ENCODE assay signal across 17 mouse cellular contexts in the genomic region with DNA sequence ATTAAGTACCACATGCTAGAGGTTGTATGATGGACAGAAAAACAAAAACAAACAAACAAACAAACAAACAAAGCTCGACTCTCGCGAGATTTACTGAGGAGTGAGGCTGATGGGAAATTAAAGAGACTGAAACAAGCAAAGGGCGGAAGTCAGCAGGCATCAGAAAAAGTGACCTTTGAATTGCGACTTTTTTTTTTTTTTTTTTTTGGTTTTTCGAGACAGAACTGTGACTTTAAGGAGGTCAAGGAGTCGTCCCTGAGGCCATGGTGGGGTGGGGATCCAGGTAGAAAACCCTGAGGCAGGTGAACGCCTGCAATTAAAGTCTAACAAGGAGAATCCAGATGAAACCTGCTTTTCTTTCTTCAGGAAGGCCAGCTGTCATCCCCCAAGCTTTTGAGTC.
"Had no signal": no experiment of that assay in that cellular context is flagged by ENCODE, and none has a peak within 500 bp of the region (broad histone marks: within the 10 kb centered on the region; RNA-seq: fewer than 3 reads in every experiment).

No protein-coding gene starts in this region.

- H3K4me2 ChIP-seq: liver, embryonic 13.5 days; lung, embryonic 14.5 days; midbrain, embryonic 15.5 days; neural tube, embryonic 12.5 days; stomach, embryonic 15.5 days had no signal

- H3K27ac ChIP-seq: kidney, postnatal 0 days; layer of hippocampus, adult 2 months; left cerebral cortex, adult 2 months; liver, embryonic 13.5 days; midbrain, embryonic 10.5 days; midbrain, embryonic 15.5 days; neural tube, embryonic 12.5 days; stomach, embryonic 15.5 days had no signal

- H3K27me3 ChIP-seq: liver, embryonic 13.5 days; megakaryocyte, embryonic 14.5 days; midbrain, embryonic 15.5 days; neural tube, embryonic 12.5 days; stomach, embryonic 15.5 days had no signal

- H3K4me3 ChIP-seq: layer of hippocampus, adult 2 months; left cerebral cortex, adult 2 months; liver, embryonic 13.5 days; megakaryocyte, embryonic 14.5 days; midbrain, embryonic 10.5 days; midbrain, embryonic 15.5 days; neural tube, embryonic 12.5 days; stomach, embryonic 15.5 days had no signal

- H3K36me3 ChIP-seq: liver, embryonic 13.5 days; midbrain, embryonic 10.5 days; midbrain, embryonic 15.5 days; neural tube, embryonic 12.5 days; stomach, embryonic 15.5 days had no signal

- H3K9ac ChIP-seq: liver, embryonic 13.5 days; lung, embryonic 14.5 days; midbrain, embryonic 15.5 days; neural tube, embryonic 12.5 days; stomach, embryonic 15.5 days had no signal

- H3K4me1 ChIP-seq: megakaryocyte, embryonic 14.5 days; midbrain, embryonic 15.5 days; neural tube, embryonic 12.5 days; stomach, embryonic 15.5 days had no signal

- H3K9me3 ChIP-seq: liver, embryonic 13.5 days; megakaryocyte, embryonic 14.5 days; midbrain, embryonic 10.5 days; midbrain, embryonic 15.5 days; neural tube, embryonic 12.5 days; stomach, embryonic 15.5 days had no signal

- DNase-seq: kidney, adult 2 months; kidney, postnatal 25 days; layer of hippocampus, adult 9-11 months; layer of hippocampus, postnatal 36 days; liver, embryonic 13.5 days; lung, embryonic 14.5 days; lung, postnatal 36 days; thymus, postnatal 36 days had no signal

- ATAC-seq: lung, postnatal 0 days; midbrain, embryonic 15.5 days had no signal
